Mouse (Mus musculus) liver, embryonic 14.5 days (tissue): Measurements from ENCODE around the gene Tgtp2.

Source experiments
- CTCF ChIP-seq: IDR thresholded peaks from 2 replicates; pipeline ENCODE4 v1.5.1; 2016; ENCODE audit warnings: antibody characterized with exemption, low read depth, control low read depth
- EP300 ChIP-seq: IDR thresholded peaks from 2 replicates; pipeline ENCODE4 v1.6.1; 2016; ENCODE audit warnings: antibody characterized with exemption, low read depth

GRCm38 (mm10) chr11:49080636-49081035, 16.6 kb upstream of the Tgtp2 start:
- TF ChIP-seq CTCF, result no peak
- no peak for TF ChIP-seq EP300
